Mouse (Mus musculus) heart, postnatal 0 days (tissue): ENCODE measurements around the gene Fscn3. TPM values are rescaled to one million over a fixed set of nuclear protein-coding genes. Genes with fewer than 3 reads are reported as not detected.

Experiments used
- ATAC-seq: fragments of 200-750 bp; cut with Nextera tagmentation; 2 replicates; pipeline ENCODE4 v1.8.0; 2017; ENCODE audit warnings: low read depth, moderate number of reproducible peaks, moderate library complexity; ENCODE audit not compliant: insufficient read depth
- DNase-seq: peaks from one replicate; pipeline ENCODE4 v3.0.0-alpha.2; 2016; ENCODE audit warnings: low spot score
- H3K27ac ChIP-seq: fragments of 300-500 bp; sonication (generic); 2 replicates; pipeline ENCODE4 v1.5.1; 2014; ENCODE audit warnings: low read depth, mild to moderate bottlenecking
- H3K27me3 ChIP-seq: fragments of 300-500 bp; sonication (generic); 2 replicates; pipeline ENCODE4 v1.6.1; 2014; ENCODE audit warnings: low read length, mixed read lengths; ENCODE audit not compliant: control insufficient read depth, insufficient read depth
- H3K36me3 ChIP-seq: fragments of 300-500 bp; sonication (generic); replicated peaks from 2 replicates; pipeline ENCODE4 v1.6.1; 2014; ENCODE audit warnings: low read length, mixed read lengths; ENCODE audit not compliant: control insufficient read depth, insufficient read depth
- H3K4me1 ChIP-seq: fragments of 300-500 bp; sonication (generic); 2 replicates; pipeline ENCODE4 v1.6.1; 2014; ENCODE audit warnings: antibody characterized with exemption; ENCODE audit not compliant: control insufficient read depth, insufficient read depth
- H3K4me2 ChIP-seq: fragments of 300-500 bp; sonication (generic); 2 replicates; pipeline ENCODE4 v1.6.1; 2014; ENCODE audit warnings: low read depth, mild to moderate bottlenecking, low read length, moderate library complexity
- H3K4me3 ChIP-seq: fragments of 300-500 bp; sonication (generic); 2 replicates; pipeline ENCODE4 v1.5.1; 2014; ENCODE audit warnings: low read depth, low read length
- H3K9ac ChIP-seq: fragments of 300-500 bp; sonication (generic); replicated peaks from 2 replicates; pipeline ENCODE4 v1.6.1; 2014; ENCODE audit warnings: low read depth, low read length, mixed read lengths
- H3K9me3 ChIP-seq: fragments of 300-500 bp; sonication (generic); replicated peaks from 2 replicates; pipeline ENCODE4 v1.6.1; 2016; ENCODE audit warnings: low read length; ENCODE audit not compliant: control insufficient read depth
- CTCF ChIP-seq: IDR thresholded peaks from 2 replicates; pipeline ENCODE4 v1.5.1; 2016; ENCODE audit warnings: antibody characterized with exemption, control low read depth, low read depth
- EP300 ChIP-seq: IDR thresholded peaks from 2 replicates; pipeline ENCODE4 v1.6.1; 2016; ENCODE audit warnings: antibody characterized with exemption, low read depth
- WGBS: fragments of 180-500 bp; shearing (Covaris S2); extraction: QIAGEN DNeasy Blood & Tissue Kit; methylation state at CpG from one replicate; pipeline ENCODE4 v1.1.7; 2014; 5-methylcytosine and 5-hydroxymethylcytosine counted together
- polyA plus RNA-seq: library from polyadenylated mRNA; unstranded; fragments of >200 nt; fragmentation: Nextera tagmentation; extraction: Ambion mirVana; gene quantifications from 2 replicates; pipeline ENCODE4 v1.2.1, GENCODE M21; 2015
- total RNA-seq: library from RNA; depleted of rRNA; stranded (reverse); fragments of >200 nt; gene quantifications from 2 replicates; pipeline ENCODE4 v1.2.3, GENCODE M21; 2014; ENCODE audit warnings: low replicate concordance

Fscn3 gene
- total and polyA plus RNA-seq, 2 experiments from 2014 or later: not detected

- 87% methylated on average over 3 of the region's 3 CpGs for WGBS
- TF ChIP-seq CTCF (no peak), EP300 (no peak)
- Histone ChIP-seq H3K4me2 (no peak within 1 kb of the TSS), H3K27ac (no peak within 1 kb of the TSS), H3K9me3 (no peaks in the 10 kb centered on the region), H3K9ac (no peak within 1 kb of the TSS), H3K4me3 (no peak within 1 kb of the TSS), H3K4me1 (peaks cover 11% of the 10 kb centered on the region; the same call in 1 of the 2 replicates), H3K36me3 (peaks cover 17% of the 10 kb centered on the region), H3K27me3 (no peaks in the 10 kb centered on the region)
- no peak for ATAC-seq
- DNase-seq: no peak
Measured at GRCm38 (mm10) chr6:28428290-28428689, 701 bp downstream of the Fscn3 start, which contains the start of gene Gcc1. TSS of gene Gcc1 (minus strand) at chr6:28428390.

- Histone ChIP-seq H3K36me3 (peaks cover 16% of the 10 kb centered on the region), H3K27ac (no peak overlapping the region), H3K27me3 (no peaks in the 10 kb centered on the region), H3K4me3 (no peak overlapping the region), H3K4me1 (peaks cover 3% of the 10 kb centered on the region; the same call in 1 of the 2 replicates), H3K9ac (no peak overlapping the region), H3K4me2 (no peak overlapping the region), H3K9me3 (no peaks in the 10 kb centered on the region)
- WGBS: 84% methylated on average over 11 of the region's 11 CpGs
- ATAC-seq (no peak), DNase-seq (no peak)
- no peak for TF ChIP-seq EP300
- TF ChIP-seq CTCF: no peak
Measured at GRCm38 (mm10) chr6:28429870-28430269, 2.3 kb downstream of the Fscn3 start.

GRCm38 (mm10) chr6:28430795-28431537 lies 3.4 kb downstream of the Fscn3 start:
- H3K9me3 ChIP-seq: no peaks in the 10 kb centered on the region
- WGBS: 66% methylated on average over 10 of the region's 10 CpGs
- no peaks in the 10 kb centered on the region for H3K27me3 ChIP-seq
- DNase-seq (no peak), ATAC-seq (no peak)
- no peak for TF ChIP-seq EP300
- no peak for TF ChIP-seq CTCF
- peaks cover 7% of the 10 kb centered on the region; the same call in 1 of the 2 replicates for H3K36me3 ChIP-seq
- no peak overlapping the region for H3K4me3 ChIP-seq
- H3K9ac ChIP-seq: no peak overlapping the region
- H3K4me2 ChIP-seq: no peak overlapping the region
- no peak overlapping the region for H3K27ac ChIP-seq
- no peaks in the 10 kb centered on the region for H3K4me1 ChIP-seq

DNA sequence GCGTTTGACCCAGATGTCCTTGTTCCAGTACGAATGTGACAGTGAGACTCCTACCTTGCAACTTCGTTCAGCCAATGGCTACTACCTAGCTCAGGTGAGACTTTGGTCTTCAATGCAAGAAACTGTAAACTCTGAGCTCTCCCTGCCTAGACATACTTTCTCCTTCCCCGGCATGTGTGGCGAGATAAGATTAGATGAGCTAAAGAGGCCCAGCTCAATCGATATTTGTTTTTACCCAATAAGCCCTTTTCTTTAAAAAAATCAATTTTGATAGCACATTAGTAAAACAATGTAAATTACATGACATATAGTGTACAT lies 3.9 kb downstream of the Fscn3 start:
- H3K36me3 ChIP-seq: peaks cover 2% of the 10 kb centered on the region; the same call in 1 of the 2 replicates
- TF ChIP-seq CTCF: no peak
- no peak for TF ChIP-seq EP300
- no peaks in the 10 kb centered on the region for H3K9me3 ChIP-seq
- no peak overlapping the region for H3K27ac ChIP-seq
- H3K4me3 ChIP-seq: no peak overlapping the region
- ATAC-seq (no peak), DNase-seq (no peak)
- no peaks in the 10 kb centered on the region for H3K27me3 ChIP-seq
- 65% methylated on average over 6 of the region's 6 CpGs for WGBS
- no peak overlapping the region for H3K4me2 ChIP-seq
- no peak overlapping the region for H3K9ac ChIP-seq
- H3K4me1 ChIP-seq: no peaks in the 10 kb centered on the region

DNA sequence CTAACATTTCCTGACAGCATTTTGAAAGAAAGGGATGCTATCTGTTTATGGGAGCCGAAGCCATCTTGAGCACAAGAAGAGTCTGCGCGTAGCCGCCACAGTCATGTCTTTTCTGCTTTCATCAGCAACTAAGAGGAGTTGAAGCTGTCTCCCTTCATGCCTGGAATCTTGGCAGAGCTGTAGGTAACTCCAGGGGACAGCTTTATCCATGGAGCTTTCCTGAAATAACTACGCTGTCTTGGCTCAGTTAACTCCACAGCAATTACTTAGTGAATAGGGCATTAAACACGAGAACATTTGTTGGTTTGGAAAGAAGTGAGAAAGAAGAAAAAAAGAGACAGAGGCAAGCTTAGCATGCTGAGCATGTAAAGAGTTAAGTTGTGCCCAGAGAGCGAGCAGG lies 20.3 kb downstream of the Fscn3 start:
- Histone ChIP-seq H3K9ac (no peak overlapping the region), H3K27ac (no peak overlapping the region), H3K4me1 (no peaks in the 10 kb centered on the region), H3K36me3 (no peaks in the 10 kb centered on the region), H3K4me2 (no peak overlapping the region), H3K27me3 (peaks cover 30% of the 10 kb centered on the region), H3K4me3 (no peak overlapping the region), H3K9me3 (no peaks in the 10 kb centered on the region)
- no peak for TF ChIP-seq EP300
- TF ChIP-seq CTCF: no peak
- ATAC-seq: no peak
- 68% methylated on average over 7 of the region's 7 CpGs for WGBS
- no peak for DNase-seq

GRCm38 (mm10) chr6:28449253-28449652 lies 21.7 kb downstream of the Fscn3 start, which contains the start of gene Pax4:
TSS of gene Pax4 (minus strand) at chr6:28449353.
- 80% methylated on average over 2 of the region's 2 CpGs for WGBS
- H3K36me3 ChIP-seq: no peaks in the 10 kb centered on the region
- DNase-seq: no peak

More at GRCm38 (mm10) chr6:28449253-28449652, 21.7 kb downstream of the Fscn3 start, which contains the start of gene Pax4:
- Histone ChIP-seq H3K4me1 (no peaks in the 10 kb centered on the region), H3K27me3 (peaks cover 34% of the 10 kb centered on the region), H3K9me3 (no peaks in the 10 kb centered on the region), H3K4me2 (no peak within 1 kb of the TSS), H3K27ac (no peak within 1 kb of the TSS), H3K9ac (no peak within 1 kb of the TSS), H3K4me3 (no peak within 1 kb of the TSS)
- TF ChIP-seq CTCF (no peak), EP300 (no peak)
- no peak for ATAC-seq
